Mouse (Mus musculus): ENCODE results near the gene 4430402I18Rik. TPM values are rescaled to one million over a fixed set of nuclear protein-coding genes. Genes with fewer than 3 reads are reported as not detected.

Gene 4430402I18Rik
- total RNA-seq, 2 experiments from 2014 or later: 3.4 to 14.2 TPM

Other genes starting within 250 kb of the 4430402I18Rik start
- 1 to 10 TPM; 1.1 to 2.8 TPM for gene Slc1a1, start 132.8 kb downstream of the 4430402I18Rik start, total RNA-seq (2021)
- gene Plpp6, start 3.8 kb downstream of the 4430402I18Rik start, total RNA-seq (2021): 10 to 100 TPM; 26.7 to 42.6 TPM
- 10 to 100 TPM; 44.6 to 50.4 TPM for gene Cdc37l1, start 22.6 kb upstream of the 4430402I18Rik start, total RNA-seq (2021)
- gene Ak3, start 80.2 kb upstream of the 4430402I18Rik start, total RNA-seq (2021): 100 to 1,000 TPM; 132 to 214 TPM
- gene Rcl1, start 133.6 kb upstream of the 4430402I18Rik start, total RNA-seq (2021): 10 to 100 TPM; 18.5 to 28.8 TPM